Mouse (Mus musculus) C2C12 (cell line): ENCODE measurements at regions not wholly inside any gene's neighbourhood (a gene's known extent, or its start where the extent isn't known, plus 50 kb on each side); places are given as distances from the start of the nearest gene placed in this dataset.

ENCODE experiments used
- CEBPB ChIP-seq: IDR thresholded peaks from one replicate; pipeline ENCODE4 v1.6.1; 2011; ENCODE audit warnings: low read depth, mild to moderate bottlenecking, control low read depth, moderate library complexity
- CTCF ChIP-seq: IDR thresholded peaks from one replicate; pipeline ENCODE4 v1.5.1; 2011; ENCODE audit not compliant: control insufficient read depth, insufficient read depth, insufficient read length

- no peak for TF ChIP-seq CTCF
- no peak for TF ChIP-seq CEBPB
These were observed 1450.8 kb downstream of the Stim2 start for GRCm38 (mm10) chr5:55449064-55449463.
